Mouse (Mus musculus): ENCODE data around the gene Tmcc2. TPM values are rescaled to one million over a fixed set of nuclear protein-coding genes. Genes with fewer than 3 reads are reported as not detected.

The Tmcc2 gene
- total RNA-seq (2023) = 0.83 TPM

GRCm38 (mm10) chr1:132390691-132391579 lies at the start of gene Tmcc2:
Tmcc2 (minus strand) TSS chr1:132391281.

DNA sequence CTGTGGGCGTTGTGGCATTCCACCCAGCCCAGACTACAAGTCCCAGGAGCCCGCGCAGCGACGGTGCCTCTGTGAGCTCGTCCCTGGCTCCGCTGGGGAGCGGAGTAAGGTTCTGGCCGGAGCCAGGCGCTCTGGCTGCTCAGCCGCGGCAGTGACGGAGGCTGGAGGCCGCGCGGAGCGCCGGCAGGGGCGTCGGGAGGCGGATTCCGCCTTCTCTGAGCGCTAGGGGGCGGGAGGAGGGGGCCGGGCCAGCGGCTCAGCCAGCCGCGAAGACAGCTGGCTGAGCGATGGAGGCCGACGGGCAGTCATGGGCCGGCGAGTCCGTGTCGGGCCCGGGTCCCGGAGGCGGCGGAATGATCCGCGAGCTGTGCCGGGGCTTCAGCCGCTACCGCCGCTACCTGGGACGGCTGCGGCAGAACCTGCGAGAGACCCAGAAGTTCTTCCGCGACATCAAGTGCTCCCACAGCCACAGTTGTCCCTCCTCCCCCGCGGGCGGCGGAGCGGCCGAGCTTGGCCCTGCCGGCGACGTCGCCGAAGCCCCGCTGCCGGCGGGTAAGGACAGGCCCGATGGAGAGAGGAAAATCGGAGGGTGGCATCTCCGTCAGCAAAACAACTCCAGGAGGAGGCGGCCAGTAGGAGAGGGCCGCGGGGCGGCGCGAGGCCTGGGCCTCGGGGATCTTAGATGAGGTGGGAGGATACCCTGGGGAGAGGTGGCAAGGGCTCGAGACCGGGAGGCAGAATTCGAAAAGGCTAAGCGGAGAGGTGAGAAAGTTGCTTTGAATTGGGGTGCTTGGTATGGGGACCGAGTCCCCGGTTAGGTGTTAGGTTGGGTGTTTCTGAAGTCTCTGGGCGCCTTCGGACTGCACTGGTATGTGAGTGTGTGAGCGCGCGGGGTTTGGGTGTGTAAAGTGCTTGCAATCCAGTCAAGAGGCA lies 26.5 kb upstream of the Tmcc2 start, which contains the start of gene Dstyk:
Dstyk (plus strand) TSS at position 237 of the 933 bp plus-strand sequence.

GRCm38 (mm10) chr1:132315889-132316624 lies 75.0 kb downstream of the Tmcc2 start, which contains the start of gene Nuak2:
Nuak2 (plus strand) TSS chr1:132316126.

Other genes with a start within 250 kb of the Tmcc2 start
- not detected for gene Lemd1, start 199.8 kb downstream of the Tmcc2 start, total RNA-seq (2023)
- gene AC124108.1, start 199.8 kb downstream of the Tmcc2 start, total RNA-seq (2023) = not detected
- gene Gm10188, start 161.5 kb downstream of the Tmcc2 start, total RNA-seq (2023) = not detected
- not detected for gene Klhdc8a, start 92.7 kb downstream of the Tmcc2 start, total RNA-seq (2023)
- 13.2 TPM for gene Nuak2, start 75.2 kb downstream of the Tmcc2 start, total RNA-seq (2023)
- gene Dstyk, start 26.3 kb upstream of the Tmcc2 start, total RNA-seq (2023) = 21.5 TPM
- gene Rbbp5, start 86.1 kb upstream of the Tmcc2 start, total RNA-seq (2023) = 52.2 TPM
- 13.5 TPM for gene Tmem81, start 114.9 kb upstream of the Tmcc2 start, total RNA-seq (2023)
- 0.92 TPM for gene Cntn2, start 152.0 kb upstream of the Tmcc2 start, total RNA-seq (2023)

Measured in CD8-positive naive resting alpha-beta T cell, adult 57 days (primary cell).